Mouse (Mus musculus) midbrain, embryonic 13.5 days (tissue): ENCODE measurements around the gene Nbas. TPM values are rescaled to one million over a fixed set of nuclear protein-coding genes. Genes with fewer than 3 reads are reported as not detected.

Source experiments
- ATAC-seq: fragments of 200-750 bp; cut with Nextera tagmentation; 2 replicates; pipeline ENCODE4 v1.8.0; 2017; ENCODE audit warnings: mild to moderate bottlenecking, moderate TSS enrichment, moderate library complexity
- H3K27ac ChIP-seq: fragments of 300-500 bp; sonication (generic); 2 replicates; pipeline ENCODE4 v1.5.1; 2015; ENCODE audit warnings: inconsistent platforms, mild to moderate bottlenecking, moderate library complexity
- H3K27me3 ChIP-seq: fragments of 300-500 bp; sonication (generic); 2 replicates; pipeline ENCODE4 v1.6.1; 2015; ENCODE audit warnings: mild to moderate bottlenecking, inconsistent platforms
- H3K36me3 ChIP-seq: fragments of 300-500 bp; sonication (generic); 2 replicates; pipeline ENCODE4 v1.6.1; 2015; ENCODE audit warnings: mild to moderate bottlenecking, inconsistent platforms
- H3K4me1 ChIP-seq: fragments of 300-500 bp; sonication (generic); replicated peaks from 2 replicates; pipeline ENCODE4 v1.6.1; 2015; ENCODE audit warnings: inconsistent platforms
- H3K4me2 ChIP-seq: fragments of 300-500 bp; sonication (generic); replicated peaks from 2 replicates; pipeline ENCODE4 v1.6.1; 2015; ENCODE audit warnings: moderate library complexity, mild to moderate bottlenecking, inconsistent platforms
- H3K4me3 ChIP-seq: fragments of 300-500 bp; sonication (generic); replicated peaks from 2 replicates; pipeline ENCODE4 v1.5.1; 2015; ENCODE audit warnings: mild to moderate bottlenecking, inconsistent platforms
- H3K9ac ChIP-seq: fragments of 300-500 bp; sonication (generic); replicated peaks from 2 replicates; pipeline ENCODE4 v1.6.1; 2015; ENCODE audit warnings: mild to moderate bottlenecking, inconsistent platforms
- H3K9me3 ChIP-seq: fragments of 300-500 bp; sonication (generic); 2 replicates; pipeline ENCODE4 v1.6.1; 2016; ENCODE audit warnings: mild to moderate bottlenecking, inconsistent platforms
- WGBS: fragments of 180-500 bp; shearing (Covaris S2); methylation state at CpG from one replicate; pipeline ENCODE4 v1.1.7; 2015; 5-methylcytosine and 5-hydroxymethylcytosine counted together
- polyA plus RNA-seq: library from polyadenylated mRNA; unstranded; fragments of >200 nt; fragmentation: Nextera tagmentation; extraction: Ambion mirVana; gene quantifications from 2 replicates; pipeline ENCODE4 v1.2.1, GENCODE M21; 2015

Gene Nbas
- polyA plus RNA-seq, 1 experiment from 2014 or later = 14.5 TPM

GRCm38 (mm10) chr12:13313966-13314365 is 45.0 kb downstream of the Nbas start:
- Histone ChIP-seq H3K27ac (no peak overlapping the region), H3K36me3 (peaks cover 20% of the 10 kb centered on the region), H3K4me1 (no peaks in the 10 kb centered on the region), H3K9ac (no peak overlapping the region), H3K4me2 (no peak overlapping the region), H3K4me3 (no peak overlapping the region), H3K9me3 (no peaks in the 10 kb centered on the region), H3K27me3 (no peaks in the 10 kb centered on the region)
- 94% methylated on average over 2 of the region's 2 CpGs for WGBS
- ATAC-seq = no peak

DNA sequence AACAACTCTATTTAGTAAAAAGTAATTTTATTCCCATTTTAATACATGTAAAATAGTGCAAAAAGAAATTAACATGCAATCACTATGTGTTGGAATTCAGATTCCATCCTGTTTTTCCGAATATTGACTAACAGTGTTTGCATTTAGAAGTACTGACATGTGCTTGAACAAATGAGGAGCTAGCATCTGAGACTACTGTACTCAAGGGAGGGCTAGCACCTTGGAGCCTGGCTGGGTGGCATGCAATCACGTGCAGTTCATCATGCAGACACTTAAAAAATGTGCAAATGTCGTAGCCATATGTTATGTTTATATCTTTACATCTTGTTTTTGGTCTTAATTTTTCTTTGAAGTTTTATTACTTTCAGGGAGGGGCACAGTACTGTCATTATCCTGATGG is 45.5 kb downstream of the Nbas start:
- no peak overlapping the region for H3K27ac ChIP-seq
- H3K9ac ChIP-seq = no peak overlapping the region
- H3K4me2 ChIP-seq = no peak overlapping the region
- no peaks in the 10 kb centered on the region for H3K9me3 ChIP-seq
- H3K4me1 ChIP-seq = no peaks in the 10 kb centered on the region
- H3K4me3 ChIP-seq = no peak overlapping the region
- ATAC-seq = no peak
- no peaks in the 10 kb centered on the region for H3K27me3 ChIP-seq
- WGBS = 92% methylated on average over 3 of the region's 3 CpGs
- peaks cover 20% of the 10 kb centered on the region for H3K36me3 ChIP-seq

DNA sequence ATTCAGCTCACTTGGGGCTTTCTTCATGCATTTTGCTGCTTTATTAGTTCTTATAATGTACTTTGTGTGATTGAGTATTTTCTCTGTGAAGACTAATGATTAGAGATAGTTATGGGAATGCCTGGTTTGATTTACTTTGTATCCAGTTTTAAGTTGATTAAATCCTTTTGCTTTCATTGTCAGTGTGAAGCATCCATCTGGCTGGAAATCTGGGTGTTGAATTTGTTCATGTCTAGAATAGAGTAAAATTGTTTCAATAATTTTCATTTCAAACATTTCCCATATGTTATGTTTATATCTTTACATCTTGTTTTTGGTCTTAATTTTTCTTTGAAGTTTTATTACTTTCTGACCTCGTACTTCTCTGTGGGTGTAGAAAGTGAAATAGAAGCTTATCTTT is 46.1 kb downstream of the Nbas start:
- Histone ChIP-seq H3K9me3 (no peaks in the 10 kb centered on the region), H3K9ac (no peak overlapping the region), H3K27me3 (no peaks in the 10 kb centered on the region), H3K36me3 (peaks cover 16% of the 10 kb centered on the region), H3K4me2 (no peak overlapping the region), H3K4me3 (no peak overlapping the region), H3K27ac (no peak overlapping the region), H3K4me1 (no peaks in the 10 kb centered on the region)
- 96% methylated on average over 1 of the region's 1 CpGs for WGBS
- no peak for ATAC-seq

DNA sequence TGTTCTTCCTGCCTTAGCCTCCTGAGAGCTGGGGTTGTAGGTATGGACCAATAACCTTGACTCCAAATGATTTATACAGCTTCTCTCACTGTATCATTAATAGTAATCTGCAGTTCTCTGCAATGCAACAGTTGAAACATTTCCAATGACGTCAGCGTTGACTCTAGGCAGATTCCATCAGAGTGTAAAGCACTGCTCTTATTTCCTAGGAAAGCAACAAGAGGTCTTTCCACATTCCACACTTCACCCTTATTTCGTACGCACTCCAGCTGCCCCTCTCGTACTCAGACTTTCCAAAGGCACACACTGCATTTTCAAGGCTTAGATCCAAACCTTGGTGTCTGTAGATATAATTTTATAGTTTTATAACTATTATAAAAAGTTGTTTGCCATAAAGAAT is 73.6 kb downstream of the Nbas start:
- WGBS = 94% methylated on average over 5 of the region's 5 CpGs
- no peak for ATAC-seq

GRCm38 (mm10) chr12:13356201-13356600 is 87.3 kb downstream of the Nbas start:
- Histone ChIP-seq H3K4me1 (no peaks in the 10 kb centered on the region), H3K4me2 (no peak overlapping the region), H3K9me3 (no peaks in the 10 kb centered on the region), H3K27me3 (no peaks in the 10 kb centered on the region), H3K4me3 (no peak overlapping the region), H3K9ac (no peak overlapping the region), H3K27ac (no peak overlapping the region), H3K36me3 (peaks cover 31% of the 10 kb centered on the region)
- ATAC-seq = no peak
- 94% methylated on average over 10 of the region's 10 CpGs for WGBS

More for the DNA sequence above, 73.6 kb downstream of the Nbas start:
- Histone ChIP-seq H3K27ac (no peak overlapping the region), H3K4me3 (no peak overlapping the region), H3K9ac (no peak overlapping the region), H3K4me2 (no peak overlapping the region), H3K9me3 (no peaks in the 10 kb centered on the region), H3K36me3 (peaks cover 22% of the 10 kb centered on the region), H3K4me1 (no peaks in the 10 kb centered on the region), H3K27me3 (no peaks in the 10 kb centered on the region)

DNA sequence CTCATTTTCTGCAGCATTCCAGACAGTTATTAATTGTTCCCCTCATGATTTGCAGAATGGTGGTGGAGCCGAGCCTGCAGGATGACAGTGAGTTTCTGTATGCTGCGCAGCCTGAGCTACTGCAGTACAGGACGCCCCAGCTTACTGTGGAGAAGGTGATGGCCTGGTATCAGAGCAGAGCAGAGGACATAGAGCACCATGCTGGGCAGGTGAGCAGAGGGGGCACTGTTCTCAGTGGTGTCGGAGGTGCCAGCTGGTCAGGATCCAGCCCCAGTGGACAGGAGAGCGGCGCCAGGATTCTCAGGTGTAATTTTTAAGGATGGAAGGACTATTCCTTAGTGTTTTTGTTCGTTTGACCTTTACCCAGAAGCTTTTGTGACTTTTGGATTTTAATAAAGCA is 87.8 kb downstream of the Nbas start:
- H3K9me3 ChIP-seq = no peaks in the 10 kb centered on the region
- no peaks in the 10 kb centered on the region for H3K4me1 ChIP-seq
- no peak overlapping the region for H3K4me2 ChIP-seq
- peaks cover 33% of the 10 kb centered on the region for H3K36me3 ChIP-seq
- no peak overlapping the region for H3K4me3 ChIP-seq
- ATAC-seq = no peak
- 92% methylated on average over 7 of the region's 7 CpGs for WGBS
- H3K27ac ChIP-seq = no peak overlapping the region
- H3K9ac ChIP-seq = no peak overlapping the region
- H3K27me3 ChIP-seq = no peaks in the 10 kb centered on the region

GRCm38 (mm10) chr12:13357229-13357628 is 88.3 kb downstream of the Nbas start:
- Histone ChIP-seq H3K27ac (no peak overlapping the region), H3K36me3 (peaks cover 34% of the 10 kb centered on the region), H3K4me2 (no peak overlapping the region), H3K4me3 (no peak overlapping the region), H3K9me3 (no peaks in the 10 kb centered on the region), H3K27me3 (no peaks in the 10 kb centered on the region), H3K4me1 (no peaks in the 10 kb centered on the region), H3K9ac (no peak overlapping the region)
- WGBS = 96% methylated on average over 5 of the region's 5 CpGs
- no peak for ATAC-seq

DNA sequence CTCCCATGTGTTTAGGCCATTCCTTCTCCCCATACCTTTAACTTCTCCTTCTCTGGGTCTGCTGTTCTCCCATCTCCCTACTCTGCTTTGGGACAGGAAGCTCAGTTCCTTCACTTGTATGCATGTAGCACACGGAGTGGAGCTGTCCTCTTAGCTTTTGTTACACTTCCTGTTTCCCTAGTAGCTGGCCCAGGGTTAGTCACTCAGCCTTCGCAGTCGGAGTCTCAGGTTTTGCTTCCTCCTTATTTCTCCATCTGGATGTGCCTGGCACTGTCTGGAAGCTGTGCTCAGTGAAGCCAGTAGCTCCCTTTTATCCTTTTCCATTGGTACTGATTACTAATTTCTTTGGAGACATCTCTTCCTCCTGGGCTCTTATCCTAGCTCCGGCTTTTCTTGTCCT is 89.9 kb downstream of the Nbas start:
- no peak for ATAC-seq
- H3K9me3 ChIP-seq = no peaks in the 10 kb centered on the region
- H3K27ac ChIP-seq = no peak overlapping the region
- no peak overlapping the region for H3K4me3 ChIP-seq
- no peak overlapping the region for H3K4me2 ChIP-seq
- H3K4me1 ChIP-seq = no peaks in the 10 kb centered on the region
- H3K27me3 ChIP-seq = no peaks in the 10 kb centered on the region
- H3K36me3 ChIP-seq = peaks cover 44% of the 10 kb centered on the region
- H3K9ac ChIP-seq = no peak overlapping the region
- 79% methylated on average over 4 of the region's 4 CpGs for WGBS

DNA sequence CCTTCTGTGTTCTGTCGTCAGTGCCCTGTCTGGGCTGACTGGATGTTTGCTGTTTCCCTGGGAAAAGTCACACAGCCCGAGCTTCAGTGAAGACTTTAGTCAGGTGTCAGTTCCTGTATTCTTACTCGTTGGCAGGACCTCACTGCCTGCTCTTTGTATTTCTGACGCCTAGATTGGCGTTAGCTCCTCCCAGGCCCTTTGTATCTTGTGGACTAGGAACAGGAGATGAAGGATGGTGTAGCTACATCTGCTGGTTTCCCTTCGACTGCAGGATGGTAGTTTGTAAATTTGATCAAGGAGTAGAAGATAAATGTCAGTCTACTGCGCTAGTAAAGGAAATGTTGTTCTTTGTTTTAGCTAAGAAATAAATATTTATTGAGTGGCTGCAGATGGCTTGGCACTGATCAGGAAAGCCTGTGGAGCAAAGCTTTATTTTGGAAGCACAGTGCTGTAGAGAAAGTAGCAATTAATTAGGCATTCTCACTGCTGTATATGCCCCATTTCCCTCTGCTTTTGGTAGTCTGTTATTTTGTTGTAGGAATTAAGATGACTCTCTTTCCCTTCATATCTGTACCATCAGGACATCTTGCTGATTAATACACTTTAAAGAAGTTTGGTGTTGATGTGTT is 91.4 kb downstream of the Nbas start:
- no peaks in the 10 kb centered on the region for H3K27me3 ChIP-seq
- no peak overlapping the region for H3K4me3 ChIP-seq
- no peak overlapping the region for H3K27ac ChIP-seq
- 31% methylated on average over 7 of the region's 7 CpGs for WGBS
- no peaks in the 10 kb centered on the region for H3K9me3 ChIP-seq
- no peak overlapping the region for H3K9ac ChIP-seq
- peaks cover 44% of the 10 kb centered on the region for H3K36me3 ChIP-seq
- H3K4me2 ChIP-seq = no peak overlapping the region
- no peaks in the 10 kb centered on the region for H3K4me1 ChIP-seq
- ATAC-seq = no peak

- Histone ChIP-seq H3K4me1 (no peaks in the 10 kb centered on the region), H3K4me2 (no peak overlapping the region), H3K9me3 (no peaks in the 10 kb centered on the region), H3K36me3 (peaks cover 6% of the 10 kb centered on the region), H3K4me3 (no peak overlapping the region), H3K27ac (no peak overlapping the region), H3K27me3 (no peaks in the 10 kb centered on the region), H3K9ac (no peak overlapping the region)
- no peak for ATAC-seq
- 91% methylated on average over 7 of the region's 7 CpGs for WGBS
These were observed 112.6 kb downstream of the Nbas start for GRCm38 (mm10) chr12:13381580-13381979.

GRCm38 (mm10) chr12:13382046-13382445 is 113.1 kb downstream of the Nbas start:
- Histone ChIP-seq H3K9me3 (no peaks in the 10 kb centered on the region), H3K27ac (no peak overlapping the region), H3K27me3 (no peaks in the 10 kb centered on the region), H3K4me3 (no peak overlapping the region), H3K4me2 (no peak overlapping the region), H3K36me3 (peaks cover 3% of the 10 kb centered on the region; the same call in 1 of the 2 replicates), H3K4me1 (no peaks in the 10 kb centered on the region), H3K9ac (no peak overlapping the region)
- ATAC-seq = no peak

- Histone ChIP-seq H3K4me3 (no peak overlapping the region), H3K4me1 (no peaks in the 10 kb centered on the region), H3K36me3 (peaks cover 25% of the 10 kb centered on the region), H3K27me3 (no peaks in the 10 kb centered on the region), H3K9me3 (no peaks in the 10 kb centered on the region), H3K27ac (no peak overlapping the region), H3K4me2 (no peak overlapping the region), H3K9ac (no peak overlapping the region)
- WGBS = 78% methylated on average over 1 of the region's 1 CpGs
- ATAC-seq = no peak
These were observed 120.7 kb downstream of the Nbas start for GRCm38 (mm10) chr12:13389644-13390043.

DNA sequence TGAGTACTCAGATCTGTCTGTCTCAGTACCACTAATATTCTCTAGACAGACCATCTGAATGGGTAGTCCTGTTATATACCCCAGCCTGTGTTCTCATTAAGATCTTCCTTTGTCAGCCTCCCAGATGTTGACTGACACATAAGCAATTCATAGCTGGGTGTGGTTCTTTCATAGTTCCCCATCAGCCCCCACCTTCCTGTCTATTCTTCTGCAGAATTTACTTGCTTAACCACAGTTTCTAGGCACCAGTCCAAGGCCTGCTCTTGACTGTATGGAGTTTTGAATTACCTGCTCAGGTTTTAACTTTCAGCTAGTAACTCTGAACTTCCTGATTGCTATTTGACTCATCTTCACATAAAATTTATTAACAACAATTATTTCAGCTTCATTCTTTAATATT is 141.3 kb downstream of the Nbas start:
- H3K27ac ChIP-seq = no peak overlapping the region
- ATAC-seq = no peak
- peaks cover 4% of the 10 kb centered on the region for H3K36me3 ChIP-seq
- H3K4me2 ChIP-seq = no peak overlapping the region
- H3K9ac ChIP-seq = no peak overlapping the region
- H3K4me1 ChIP-seq = no peaks in the 10 kb centered on the region
- H3K9me3 ChIP-seq = no peaks in the 10 kb centered on the region
- H3K27me3 ChIP-seq = no peaks in the 10 kb centered on the region
- H3K4me3 ChIP-seq = no peak overlapping the region
